Mouse (Mus musculus): Measurements from ENCODE around the gene Mea1.

The Mea1 gene

DNA sequence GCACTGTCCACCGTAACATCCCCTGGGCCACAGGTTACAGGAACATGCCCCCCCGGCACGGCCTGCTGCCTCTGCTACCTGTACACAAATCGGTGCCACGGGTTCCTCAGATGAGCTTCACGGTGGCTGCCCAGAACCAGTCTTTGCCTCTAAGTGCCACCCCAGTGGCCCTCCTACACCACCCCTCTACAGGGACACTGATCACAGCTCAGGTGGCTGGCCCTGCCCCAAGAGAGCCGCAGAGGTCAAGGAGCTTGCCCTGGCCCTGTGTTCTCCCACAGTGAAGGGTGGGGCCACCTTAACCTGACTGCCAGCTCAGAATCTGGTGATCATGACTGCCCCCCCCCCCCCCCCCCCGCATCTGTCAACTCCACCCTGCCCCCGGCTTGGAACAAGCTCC is at the start of gene Mea1:
Gene Mea1, plus strand, starts transcription at position 378 of the 400 bp plus-strand sequence.
- in situ Hi-C loops (cut with MboI; ENCODE audit: low sequenced_read_pairs): no loop called here

- in situ Hi-C loops (cut with MboI; ENCODE audit: low sequenced_read_pairs): no loop called here
These were observed 48.7 kb upstream of the Mea1 start for GRCm38 (mm10) chr17:46629685-46630441.

DNA sequence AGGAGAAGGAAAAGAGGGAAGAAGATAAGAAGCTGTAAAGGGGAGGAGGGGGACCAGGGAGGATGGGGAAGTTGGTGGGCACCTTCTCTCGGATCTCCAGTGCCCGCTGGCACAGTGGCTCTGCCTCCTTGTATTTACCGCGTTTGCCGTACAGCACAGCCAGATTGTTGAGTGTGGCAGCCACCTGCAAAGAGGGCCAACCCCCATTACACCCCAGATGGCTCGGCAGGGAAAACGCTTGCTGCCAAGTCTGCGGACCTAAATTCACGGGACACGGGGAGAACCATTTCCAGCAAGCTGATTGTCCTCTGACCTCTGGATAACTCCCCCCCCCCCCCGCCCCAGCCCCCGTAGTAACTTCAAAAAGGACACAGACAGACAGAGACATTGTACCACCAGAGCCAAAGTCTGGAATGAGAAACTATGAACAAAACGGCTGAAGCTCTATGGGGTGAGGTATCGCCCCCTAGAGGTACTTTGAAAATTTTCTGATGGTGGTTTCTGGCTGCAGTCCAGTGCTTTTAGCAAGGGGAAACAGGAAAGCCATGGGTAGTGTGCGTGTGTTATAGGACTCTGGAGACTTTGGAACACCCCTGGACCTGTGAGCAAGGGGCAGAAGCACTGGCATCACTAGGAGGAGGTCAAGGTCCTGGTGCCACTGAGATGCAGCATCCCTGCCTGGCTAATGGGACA is 41.6 kb upstream of the Mea1 start:
- in situ Hi-C loops (cut with MboI; ENCODE audit: low sequenced_read_pairs): no loop called here

DNA sequence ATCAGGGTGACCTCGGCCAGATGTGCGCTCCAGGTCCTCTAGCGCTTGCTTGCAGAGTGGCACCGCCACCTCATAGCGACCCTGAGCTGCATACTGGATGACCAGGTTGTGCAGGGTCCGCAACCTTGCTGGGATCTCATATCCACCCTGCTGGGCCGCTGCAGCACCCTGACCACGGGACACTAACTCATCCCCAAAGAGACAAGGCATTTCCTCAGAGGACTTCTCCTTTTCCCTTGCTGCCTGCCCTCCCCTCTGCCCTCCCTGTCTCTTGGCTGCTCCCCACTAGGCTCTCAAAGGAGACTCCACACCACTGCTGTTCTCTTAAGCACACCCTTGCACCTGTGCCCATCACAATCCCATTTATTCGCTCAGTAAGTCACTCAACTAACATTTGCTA is 38.7 kb upstream of the Mea1 start:
- in situ Hi-C loops (cut with MboI; ENCODE audit: low sequenced_read_pairs): no loop called here

DNA sequence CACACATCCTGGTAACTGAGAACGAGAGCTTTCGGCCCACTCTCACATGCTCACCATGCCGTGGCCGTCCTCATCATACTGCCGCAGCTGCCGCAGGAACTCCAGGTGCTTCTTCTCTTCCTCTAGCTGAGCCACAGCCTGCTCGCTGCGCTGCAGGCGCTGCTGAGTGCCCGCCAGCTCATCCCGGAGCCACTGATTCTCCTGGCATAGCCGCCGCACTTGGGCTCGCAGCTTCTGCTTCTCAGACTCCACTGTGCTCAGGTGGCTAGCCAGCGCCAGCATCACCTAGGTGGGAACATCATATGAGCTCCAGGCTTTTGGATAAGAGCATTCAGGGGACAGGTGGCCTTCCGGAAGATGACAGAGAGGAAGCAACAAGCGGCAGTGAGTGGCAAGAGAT is 36.5 kb upstream of the Mea1 start:
- in situ Hi-C loops (cut with MboI; ENCODE audit: low sequenced_read_pairs): no loop called here

DNA sequence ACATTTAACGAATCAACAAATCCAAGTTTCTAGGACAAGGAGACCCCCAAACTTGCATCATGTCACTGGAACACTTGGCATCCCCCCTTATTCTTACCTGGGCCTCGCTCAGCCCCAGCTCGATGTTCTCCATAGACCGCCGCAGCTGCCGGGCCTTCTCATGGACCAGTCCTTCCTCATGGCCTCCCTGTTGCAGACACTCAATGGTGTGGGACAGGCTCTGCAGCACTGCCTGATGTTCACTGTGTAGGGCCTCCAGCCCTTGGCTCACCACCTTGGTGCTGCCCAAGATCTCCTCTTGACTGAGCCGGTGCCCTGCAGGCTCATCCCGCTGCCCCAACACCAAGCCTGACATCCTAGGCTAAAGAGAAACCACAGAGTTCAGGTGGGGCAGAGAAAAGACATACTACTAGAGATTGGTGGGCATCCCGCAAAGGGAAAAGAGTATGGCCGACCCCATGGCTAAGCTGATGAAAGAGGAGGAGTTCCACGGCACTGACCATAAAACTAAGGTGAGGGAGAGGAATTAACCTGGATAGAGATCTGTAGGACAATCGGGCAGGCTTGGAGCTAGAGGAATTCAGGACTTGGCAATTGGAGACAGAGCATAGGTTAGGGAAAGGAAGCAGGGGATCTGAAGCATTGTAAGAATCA is 34.3 kb upstream of the Mea1 start:
- in situ Hi-C loops (cut with MboI; ENCODE audit: low sequenced_read_pairs): no loop called here

DNA sequence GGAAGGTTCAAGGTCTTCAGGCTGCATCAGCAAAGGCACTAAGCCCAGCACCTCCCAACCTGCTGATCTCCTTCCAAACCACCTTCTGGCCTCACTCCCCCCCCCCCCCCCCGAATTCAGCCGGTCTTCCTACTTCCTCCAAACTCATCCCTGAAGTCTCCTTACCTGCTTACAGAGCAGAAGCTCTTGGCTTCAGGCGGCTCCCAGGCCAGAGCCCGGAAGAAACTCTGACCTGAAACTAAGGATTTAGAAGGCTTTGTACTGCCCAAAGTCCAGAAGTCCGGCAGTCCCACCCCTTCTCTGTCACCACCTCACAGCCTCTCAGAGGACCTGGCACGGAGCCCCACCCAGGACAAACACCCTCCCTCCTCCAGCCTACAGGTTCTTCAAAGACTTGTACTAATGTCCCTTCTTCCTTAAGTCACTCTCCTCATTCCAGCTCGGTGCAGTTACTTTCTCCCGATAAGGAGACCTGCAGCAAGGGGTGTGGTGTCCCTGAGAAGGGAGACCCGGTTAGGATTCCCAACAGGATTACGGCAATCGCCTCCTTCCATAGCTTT is 33.6 kb upstream of the Mea1 start:
- in situ Hi-C loops (cut with MboI; ENCODE audit: low sequenced_read_pairs): no loop called here

- in situ Hi-C loops (cut with MboI; ENCODE audit: low sequenced_read_pairs): no loop called here
These were observed 32.9 kb upstream of the Mea1 start, which contains the start of the genes Klc4 and Mrpl2 for GRCm38 (mm10) chr17:46645561-46646321. TSS of gene Klc4 (minus strand) at chr17:46646022. TSS of gene Mrpl2 (plus strand) at chr17:46646229.

- in situ Hi-C loops (cut with MboI; ENCODE audit: low sequenced_read_pairs): no loop called here
These were observed 32.3 kb upstream of the Mea1 start for GRCm38 (mm10) chr17:46646322-46646662.

DNA sequence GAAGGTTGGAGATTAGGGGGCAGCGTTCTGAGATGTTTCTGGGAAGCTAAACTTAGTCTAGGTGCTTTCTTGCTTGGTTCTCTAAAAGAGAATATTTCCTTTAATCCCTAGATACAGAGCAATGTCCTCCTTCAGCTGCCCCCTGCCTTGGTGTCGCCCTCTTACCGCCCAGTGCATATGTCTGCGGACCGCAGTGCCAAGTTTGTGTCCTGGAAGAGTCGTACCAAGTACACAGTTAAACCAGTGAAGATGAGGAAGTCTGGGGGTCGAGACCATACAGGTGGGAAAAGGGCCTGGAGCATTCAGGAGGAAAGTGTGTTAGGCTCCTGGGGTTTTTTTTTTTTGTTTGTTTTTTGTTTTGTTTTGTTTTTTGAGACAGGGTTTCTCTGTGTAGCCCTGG is 31.3 kb upstream of the Mea1 start:
- in situ Hi-C loops (cut with MboI; ENCODE audit: low sequenced_read_pairs): no loop called here

- in situ Hi-C loops (cut with MboI; ENCODE audit: low sequenced_read_pairs): no loop called here
These were observed 30.2 kb upstream of the Mea1 start for GRCm38 (mm10) chr17:46648436-46648835.

DNA sequence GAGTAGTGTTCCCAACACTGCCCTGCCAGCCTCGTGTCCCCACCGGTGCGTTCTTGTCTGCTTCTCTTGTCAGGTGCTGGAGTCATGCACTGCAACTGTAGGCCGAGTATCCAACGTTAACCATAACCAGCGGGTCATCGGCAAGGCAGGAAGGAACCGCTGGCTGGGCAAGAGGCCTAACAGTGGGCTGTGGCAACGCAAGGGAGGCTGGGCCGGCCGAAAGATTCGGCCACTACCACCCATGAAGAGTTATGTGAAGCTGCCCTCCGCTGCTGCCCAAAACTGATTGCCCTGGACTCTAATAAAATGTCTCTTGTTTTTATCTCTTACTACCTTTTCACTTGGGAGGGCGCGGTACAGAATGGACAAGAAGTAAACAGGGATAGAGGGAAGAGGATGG is 28.8 kb upstream of the Mea1 start:
- in situ Hi-C loops (cut with MboI; ENCODE audit: low sequenced_read_pairs): no loop called here

DNA sequence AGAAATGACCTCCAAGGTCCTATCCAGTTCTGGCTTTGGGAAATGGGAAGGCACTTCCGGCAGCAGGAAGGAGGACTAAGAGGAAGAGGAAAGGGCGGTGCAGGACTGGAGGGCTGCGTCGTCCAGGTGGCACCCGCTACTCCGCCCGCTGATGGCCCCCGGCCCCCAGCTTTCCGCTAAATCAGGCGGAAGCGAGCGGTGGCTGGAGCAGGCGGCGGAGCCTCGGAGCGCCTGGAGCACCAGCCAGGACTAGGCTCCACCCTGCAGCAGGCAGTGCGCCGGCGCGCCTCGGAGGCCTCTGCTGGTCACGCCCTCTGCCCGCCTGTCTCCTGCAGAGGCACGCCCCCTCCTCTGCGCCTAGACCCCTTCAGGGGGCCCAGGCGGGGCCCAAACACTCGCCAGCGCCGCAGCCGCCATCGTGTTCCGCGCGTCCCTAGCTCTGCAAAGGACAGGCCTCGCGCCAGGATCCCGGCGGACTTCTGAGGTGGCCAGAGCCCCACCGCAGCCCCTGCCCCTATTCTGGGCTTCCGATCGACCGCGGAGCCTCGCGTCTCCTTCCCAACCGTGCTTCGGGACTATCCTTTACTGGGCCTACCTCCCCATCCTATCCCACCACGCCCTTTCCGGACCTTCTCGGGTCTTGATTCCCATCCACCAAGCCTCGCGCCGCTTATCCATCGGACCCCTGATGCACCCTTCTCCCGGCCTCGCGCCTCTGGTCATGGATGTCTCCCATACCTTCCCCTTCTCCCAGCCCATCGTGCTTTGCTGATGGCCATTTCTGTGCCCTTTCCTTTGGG is 28.2 kb upstream of the Mea1 start, which contains the start of gene Cul7:
Gene Cul7, plus strand, starts transcription at position 106 of the 800 bp plus-strand sequence.
- in situ Hi-C loops (cut with MboI; ENCODE audit: low sequenced_read_pairs): no loop called here

- in situ Hi-C loops (cut with MboI; ENCODE audit: low sequenced_read_pairs): no loop called here
These were observed 27.3 kb upstream of the Mea1 start for GRCm38 (mm10) chr17:46651292-46651691.

DNA sequence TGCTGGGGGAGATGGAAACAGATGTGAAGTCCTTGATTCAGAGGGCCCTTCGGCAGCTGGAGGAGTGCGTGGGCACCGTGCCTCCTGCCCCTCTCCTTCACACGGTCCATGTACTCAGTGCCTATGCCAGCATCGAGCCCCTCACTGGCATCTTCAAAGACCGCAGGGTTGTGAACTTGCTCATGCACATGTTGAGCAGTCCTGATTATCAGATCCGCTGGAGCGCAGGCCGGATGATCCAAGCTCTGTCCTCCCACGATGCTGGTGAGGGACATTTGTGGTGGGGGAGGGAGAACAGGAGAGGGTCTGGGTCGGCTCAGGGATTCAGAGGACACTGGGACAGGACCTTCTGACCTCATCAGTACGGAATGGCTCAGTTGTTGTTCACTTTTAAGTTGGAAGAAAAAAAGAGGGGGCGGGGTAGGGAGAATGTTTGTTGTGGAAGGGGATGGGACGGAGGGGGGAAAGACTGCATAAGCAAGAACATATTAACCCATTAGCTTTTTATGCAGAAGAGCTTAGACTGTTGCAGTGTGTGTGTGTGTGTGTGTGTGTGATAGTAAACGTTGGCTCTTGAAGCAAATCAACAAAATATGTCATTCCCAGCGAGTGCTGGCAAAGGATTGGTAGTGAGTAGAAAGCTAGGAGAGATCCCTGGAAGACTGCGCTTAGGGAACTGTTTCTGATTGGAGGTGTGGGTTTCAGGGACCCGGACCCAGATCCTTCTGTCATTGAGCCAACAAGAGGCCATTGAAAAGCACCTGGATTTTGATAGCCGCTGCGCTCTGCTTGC is 26.6 kb upstream of the Mea1 start:
- in situ Hi-C loops (cut with MboI; ENCODE audit: low sequenced_read_pairs): no loop called here

- in situ Hi-C loops (cut with MboI; ENCODE audit: low sequenced_read_pairs): no loop called here
These were observed 22.5 kb upstream of the Mea1 start for GRCm38 (mm10) chr17:46656054-46656453.

- in situ Hi-C loops (cut with MboI; ENCODE audit: low sequenced_read_pairs): no loop called here
These were observed 17.2 kb upstream of the Mea1 start for GRCm38 (mm10) chr17:46661351-46661750.

GRCm38 (mm10) chr17:46661981-46662380 is 16.6 kb upstream of the Mea1 start:
- in situ Hi-C loops (cut with MboI; ENCODE audit: low sequenced_read_pairs): no loop called here

GRCm38 (mm10) chr17:46662730-46663129 is 15.9 kb upstream of the Mea1 start:
- in situ Hi-C loops (cut with MboI; ENCODE audit: low sequenced_read_pairs): no loop called here
